Mouse (Mus musculus) embryo, embryonic 10.5 days (tissue): ENCODE data around the gene Isoc2a.

Experiments
- DNase-seq: peaks from one replicate; pipeline ENCODE4 v3.0.0-alpha.2; 2015; ENCODE audit warnings: low spot score

Gene Isoc2a

DNA sequence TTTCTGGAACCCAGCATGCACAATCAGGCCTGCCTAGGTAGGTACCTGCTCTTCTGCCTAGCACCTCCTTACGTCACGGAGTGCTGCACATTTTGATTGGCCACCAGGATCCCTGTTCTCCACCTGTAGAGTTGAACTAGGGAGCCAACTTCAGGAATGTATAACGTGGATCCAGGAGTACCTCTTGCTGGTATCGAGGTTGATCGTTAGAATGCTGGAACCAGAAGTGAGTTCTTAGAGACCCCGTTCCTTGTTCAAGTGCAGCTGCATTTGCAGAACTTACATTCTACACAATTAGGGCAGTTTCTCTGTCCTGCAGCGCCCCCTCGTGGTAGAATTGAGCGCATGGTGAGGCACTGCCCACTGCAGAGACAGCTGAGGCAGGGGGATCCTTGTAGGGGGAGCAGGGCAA lies 63.1 kb downstream of the Isoc2a start:
- DNase-seq = peak; percentile 89

DNA sequence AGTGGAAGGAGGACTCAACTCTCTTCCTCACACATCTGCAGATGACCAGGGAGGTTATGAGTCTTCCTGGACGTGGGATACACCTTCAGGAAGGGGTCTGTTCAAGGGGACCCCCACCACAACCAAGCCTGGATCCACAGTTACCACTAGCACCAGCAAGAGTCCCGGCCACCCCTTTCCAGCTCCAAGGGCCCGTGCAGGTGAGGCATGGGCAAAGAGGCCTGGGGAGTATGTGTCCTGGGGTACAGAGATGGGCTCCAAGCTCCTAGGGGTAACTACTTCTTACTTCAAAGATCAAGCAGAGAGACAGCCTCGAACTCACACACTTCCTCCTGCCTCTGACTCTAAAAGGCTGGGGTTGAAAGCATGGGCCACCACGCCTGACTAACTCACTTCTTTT lies 65.7 kb downstream of the Isoc2a start:
- DNase-seq = no peak

GRCm38 (mm10) chr7:4943223-4943815 lies 66.4 kb downstream of the Isoc2a start:
- peak; percentile 95 for DNase-seq
